9 mouse cellular contexts compared by ENCODE assay signal in the genomic region with DNA sequence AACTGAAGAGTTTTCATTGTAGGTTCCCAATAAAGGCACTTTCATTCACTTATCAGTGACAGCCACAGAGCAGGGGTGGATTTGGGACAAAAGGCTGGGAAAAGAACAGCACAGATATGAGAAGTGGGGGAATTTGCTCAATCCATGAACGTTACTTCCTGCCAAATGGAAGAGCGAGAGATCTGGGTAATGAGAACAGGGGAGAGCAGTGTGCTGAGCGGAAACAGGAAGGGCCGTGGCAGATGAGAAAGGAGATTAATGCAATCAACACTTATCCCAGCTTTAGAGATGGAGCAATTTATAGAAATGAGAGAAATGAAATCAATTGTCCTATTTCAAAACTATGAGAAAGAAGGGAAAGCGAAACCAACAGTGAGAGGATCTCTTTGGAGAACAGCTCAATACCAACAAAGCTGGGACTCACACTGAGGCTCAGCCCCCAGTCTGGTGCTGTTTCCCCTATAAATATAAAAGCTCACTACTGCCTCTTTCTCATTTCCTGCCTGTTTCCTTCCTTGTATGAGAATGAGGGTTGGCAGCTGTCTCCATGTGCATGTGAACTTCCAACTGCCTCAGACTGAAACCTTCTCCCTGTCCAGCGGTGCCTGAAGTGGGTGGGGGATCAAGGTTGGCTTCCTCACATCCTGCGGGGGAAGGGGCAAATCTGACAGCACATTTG. TPM values are rescaled to one million over a fixed set of nuclear protein-coding genes. Genes with fewer than 3 reads are reported as not detected.
DNase-seq lines count a peak whose midpoint lies in the region; ATAC-seq lines count a peak whose summit lies in the region.
"Had no signal": no experiment of that assay in that cellular context is flagged by ENCODE, and none has a peak within 500 bp of the region (broad histone marks: within the 10 kb centered on the region; RNA-seq: fewer than 3 reads in every experiment).

No protein-coding gene starts in this region.

- peak overlapping the region; percentile 31; the same call in 1 of the 2 replicates for H3K4me2 ChIP-seq in intestine, embryonic 14.5 days (ENCODE audit: low read length)
- H3K4me2 ChIP-seq: midbrain, embryonic 13.5 days had no signal

- intact Hi-C loops in heart, postnatal 25 days (cut with DNase I): no loop called here

- no peaks in the 10 kb centered on the region for H3K9me3 ChIP-seq in intestine, embryonic 14.5 days (ENCODE audit: control insufficient read depth, low read length)
- H3K9me3 ChIP-seq in megakaryocyte, embryonic 14.5 days: no peaks in the 10 kb centered on the region
- H3K9me3 ChIP-seq: midbrain, embryonic 13.5 days had no signal

- ATAC-seq in intestine, embryonic 14.5 days (replicated peaks; ENCODE audit: low FRiP score, low TSS enrichment, low read depth): no peak
- ATAC-seq: midbrain, embryonic 13.5 days had no signal

- peaks cover 10% of the 10 kb centered on the region; the same call in 1 of the 2 replicates for H3K4me1 ChIP-seq in intestine, embryonic 14.5 days (replicated peaks; ENCODE audit: control insufficient read depth, insufficient read depth, low read length)
- peaks cover 59% of the 10 kb centered on the region for H3K4me1 ChIP-seq in megakaryocyte, embryonic 14.5 days

- no peaks in the 10 kb centered on the region for H3K36me3 ChIP-seq in intestine, embryonic 14.5 days (ENCODE audit: control insufficient read depth, insufficient read depth, low read length)
- peaks cover 20% of the 10 kb centered on the region for H3K36me3 ChIP-seq in megakaryocyte, embryonic 14.5 days (replicated peaks; ENCODE audit: low read length)
- H3K36me3 ChIP-seq: midbrain, embryonic 13.5 days had no signal

- no peak overlapping the region; the same call in 1 of the 2 replicates for H3K9ac ChIP-seq in intestine, embryonic 14.5 days (ENCODE audit: low read length)
- H3K9ac ChIP-seq: midbrain, embryonic 13.5 days had no signal

- no peak overlapping the region for H3K4me3 ChIP-seq in intestine, embryonic 14.5 days (ENCODE audit: low read depth, low read length)
- peak overlapping the region; percentile 90 for H3K4me3 ChIP-seq in megakaryocyte, embryonic 14.5 days (replicated peaks)
- H3K4me3 ChIP-seq: midbrain, embryonic 13.5 days had no signal

- 52% methylated on average over 7 of the region's 7 CpGs for WGBS in intestine, embryonic 14.5 days

- no peaks in the 10 kb centered on the region for H3K27me3 ChIP-seq in intestine, embryonic 14.5 days (replicated peaks; ENCODE audit: control insufficient read depth, insufficient read depth, low read length)
- no peaks in the 10 kb centered on the region for H3K27me3 ChIP-seq in megakaryocyte, embryonic 14.5 days (replicated peaks)
- H3K27me3 ChIP-seq: midbrain, embryonic 13.5 days had no signal

- H3K27ac ChIP-seq in intestine, embryonic 14.5 days (ENCODE audit: low read depth): peak overlapping the region; percentile 58
- H3K27ac ChIP-seq: midbrain, embryonic 13.5 days had no signal

- DNase-seq in heart, adult 11 months: peak; percentile 95
- DNase-seq in heart, postnatal 25 days (ENCODE audit: low spot score): no peak
- peak; percentile 41 for DNase-seq in MEL-GATA-1-ER (ENCODE audit: extremely low read depth, low read depth)
- no peak for DNase-seq in intestine, embryonic 14.5 days (ENCODE audit: low spot score)
- no peak for DNase-seq in urinary bladder, postnatal 36 days (ENCODE audit: low spot score in 2 of 2)
- no peak for DNase-seq in left cerebral cortex, adult 11 months (ENCODE audit: low spot score)
- DNase-seq in embryo, embryonic 11 days: no peak

RNA-seq across cellular contexts. Expression of a gene that starts 11.0 kb away (rescaled TPM):
- 1 to 10 TPM; 4.8 to 6.0 TPM for total RNA-seq in heart, postnatal 25 days (2021)
- 8.4 and 9.5 TPM in 2 replicates for polyA plus RNA-seq in intestine, embryonic 14.5 days (2014; fragmentation: Nextera tagmentation; extraction: Ambion mirVana)
- 6.1 TPM in 1 of 2 replicates, not detected in the other for polyA plus RNA-seq in megakaryocyte, embryonic 14.5 days (2012; ENCODE audit: insufficient read depth, low replicate concordance)

Comparison
In these comparisons a context has a peak if more than half of its experiments do, and no peak if none do; other contexts are left out.
1. DNase-seq: peak in heart, adult 11 months (single experiment) and MEL-GATA-1-ER (single experiment); none in heart, postnatal 25 days (single experiment), intestine, embryonic 14.5 days (single experiment), urinary bladder, postnatal 36 days (0 of 2), left cerebral cortex, adult 11 months (single experiment) and embryo, embryonic 11 days (single experiment).